Mouse (Mus musculus) C2C12 (cell line): ENCODE data around the gene Crb1. TPM values are rescaled to one million over a fixed set of nuclear protein-coding genes. Genes with fewer than 3 reads are reported as not detected.

Source experiments
- H3K27me3 ChIP-seq: one replicate; pipeline ENCODE4 v1.6.1; 2011; ENCODE audit not compliant: control insufficient read depth, insufficient read depth, insufficient read length
- H3K36me3 ChIP-seq: one replicate; pipeline ENCODE4 v1.6.1; 2011; ENCODE audit not compliant: control insufficient read depth, insufficient read depth
- H3K4me3 ChIP-seq: one replicate; pipeline ENCODE4 v1.5.1; 2011; ENCODE audit warnings: mild to moderate bottlenecking, control low read depth; ENCODE audit not compliant: poor library complexity, insufficient read depth, severe bottlenecking
- H3K79me2 ChIP-seq: one replicate; pipeline ENCODE4 v1.6.1; 2011; ENCODE audit not compliant: control insufficient read depth, insufficient read depth
- H3K79me3 ChIP-seq: one replicate; pipeline ENCODE4 v1.6.1; 2011; ENCODE audit warnings: low read depth, control low read depth
- H3ac ChIP-seq: one replicate; pipeline ENCODE3; 2011; ENCODE audit warnings: low read depth; ENCODE audit not compliant: control insufficient read depth, insufficient read length
- CEBPB ChIP-seq: IDR thresholded peaks from one replicate; pipeline ENCODE4 v1.6.1; 2011; ENCODE audit warnings: low read depth, mild to moderate bottlenecking, control low read depth, moderate library complexity
- CTCF ChIP-seq: IDR thresholded peaks from one replicate; pipeline ENCODE4 v1.5.1; 2011; ENCODE audit not compliant: control insufficient read depth, insufficient read depth, insufficient read length
- FOSL1 ChIP-seq: IDR thresholded peaks from one replicate; pipeline ENCODE4 v1.8.0; 2011; ENCODE audit warnings: mild to moderate bottlenecking, low read length; ENCODE audit not compliant: poor library complexity, insufficient read depth, severe bottlenecking
- MAX ChIP-seq: IDR thresholded peaks from one replicate; pipeline ENCODE4 v1.6.1; 2011; ENCODE audit warnings: mild to moderate bottlenecking, control low read depth
- MYOD1 ChIP-seq: IDR thresholded peaks from one replicate; pipeline ENCODE4 v1.6.1; 2011; ENCODE audit warnings: low read depth; ENCODE audit not compliant: control insufficient read depth, insufficient read length
- MYOG ChIP-seq: IDR thresholded peaks from one replicate; pipeline ENCODE4 v1.6.1; 2011; ENCODE audit not compliant: control insufficient read depth, insufficient read length; ENCODE audit errors: extremely low read depth
- USF1 ChIP-seq: IDR thresholded peaks from one replicate; pipeline ENCODE4 v1.6.1; 2011; ENCODE audit warnings: low read depth, mild to moderate bottlenecking, control low read depth, moderate library complexity
- long read RNA-seq, 2 experiments: library from polyadenylated mRNA; unstranded; transcript quantifications; one replicate each; pipeline ENCODE4 v2.0.0; 2019 to 2020
- polyA plus RNA-seq: library from polyadenylated mRNA; unstranded; fragments of >200 nt; fragmentation: generic; extraction: Trizol; gene quantifications from one replicate; pipeline ENCODE4 v1.2.1, GENCODE M21; 2012; ENCODE audit warnings: missing spikeins

Crb1 gene
- polyA plus RNA-seq, result not detected
- long read RNA-seq, experiment 1, result 0 reads
- long read RNA-seq, experiment 2, result 0 reads

DNA sequence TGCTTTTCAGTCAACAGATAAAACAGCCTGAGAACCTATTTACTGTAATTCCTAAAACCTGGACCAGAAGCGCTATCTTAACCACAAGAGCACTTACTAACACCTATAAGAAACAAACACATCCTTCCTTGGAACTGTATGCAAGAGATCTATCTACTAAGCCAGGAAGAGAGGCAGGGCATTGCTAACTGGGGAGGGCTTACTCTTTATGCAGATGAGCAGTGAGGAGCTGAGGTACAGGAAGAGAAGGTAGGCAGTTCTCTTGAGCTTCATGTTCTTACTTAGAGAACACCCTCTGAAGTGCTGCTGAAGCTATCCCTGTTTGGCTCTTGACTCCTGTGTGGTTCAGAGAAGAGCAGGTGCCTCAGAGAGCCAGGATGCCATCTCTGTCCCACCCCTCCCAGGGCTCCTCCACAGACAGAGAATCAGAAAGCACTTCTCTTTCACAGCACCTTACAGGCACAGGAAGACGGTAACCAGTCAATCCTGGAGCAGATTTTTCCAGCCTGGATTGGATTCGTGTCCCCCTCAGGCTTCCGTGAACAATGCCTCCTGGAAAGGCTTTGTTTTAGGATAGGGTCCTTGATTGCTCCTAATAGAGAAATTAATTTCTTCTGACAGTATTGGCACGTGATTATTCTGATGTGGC is at the start of gene Crb1:
Gene Crb1 (minus strand): TSS at position 463 of the 649 bp plus-strand sequence.
- Histone ChIP-seq H3K79me2 (no peaks in the 10 kb centered on the region), H3K27me3 (no peaks in the 10 kb centered on the region), H3K36me3 (no peaks in the 10 kb centered on the region), H3K79me3 (no peaks in the 10 kb centered on the region), H3K4me3 (no peak within 1 kb of the TSS), H3ac (no peak within 1 kb of the TSS)
- TF ChIP-seq USF1 (no peak), MYOG (no peak), FOSL1 (no peak), CTCF (no peak), CEBPB (no peak), MAX (no peak), MYOD1 (no peak)

DNA sequence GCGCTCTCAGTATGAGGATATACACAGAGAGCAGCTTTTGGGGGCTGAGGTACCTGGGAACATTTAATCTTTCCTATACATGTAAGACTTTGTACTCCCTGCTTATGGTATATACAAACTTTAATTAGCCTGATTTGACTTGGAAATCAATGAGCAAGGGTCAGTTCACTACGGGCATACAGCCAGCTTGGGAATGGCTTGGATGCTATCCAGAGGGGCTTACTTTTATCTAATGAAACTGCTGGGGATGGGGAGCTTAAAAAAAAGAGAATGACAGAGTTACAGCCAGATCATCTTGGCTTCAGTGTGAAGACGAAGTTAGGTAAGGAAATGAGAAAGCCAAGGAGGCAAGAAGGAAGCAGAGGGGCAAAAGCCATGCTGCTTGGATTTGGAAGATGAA is 48.1 kb upstream of the Crb1 start:
- H3K79me3 ChIP-seq, result peaks cover 48% of the 10 kb centered on the region
- no peak overlapping the region for H3K4me3 ChIP-seq
- no peak for TF ChIP-seq CTCF
- no peak for TF ChIP-seq FOSL1
- no peak for TF ChIP-seq MYOG
- no peak for TF ChIP-seq MAX
- TF ChIP-seq USF1, result no peak
- no peak for TF ChIP-seq MYOD1
- peaks cover 34% of the 10 kb centered on the region for H3K36me3 ChIP-seq
- H3ac ChIP-seq, result no peak overlapping the region
- H3K79me2 ChIP-seq, result peaks cover 63% of the 10 kb centered on the region
- no peaks in the 10 kb centered on the region for H3K27me3 ChIP-seq

DNA sequence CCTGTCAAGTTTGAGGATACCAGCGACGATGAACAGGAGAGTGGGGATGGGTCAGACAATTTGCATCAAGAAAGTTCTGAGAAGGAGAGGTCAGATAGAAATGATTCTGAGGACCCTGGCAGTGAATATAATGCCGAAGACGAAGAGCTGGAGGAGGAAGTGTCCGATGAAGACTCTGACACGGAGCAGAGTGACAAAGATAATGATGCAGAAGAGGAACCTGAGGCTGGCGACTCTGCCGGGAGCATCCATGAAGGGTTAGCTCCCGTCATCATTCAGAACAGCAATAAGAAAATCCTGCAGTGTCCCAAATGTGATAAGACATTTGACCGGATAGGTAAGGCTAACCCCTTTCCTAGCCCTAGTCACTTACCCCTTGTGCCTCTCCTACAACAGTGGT is 47.0 kb upstream of the Crb1 start:
- Histone ChIP-seq H3ac (no peak overlapping the region), H3K79me2 (peaks cover 63% of the 10 kb centered on the region), H3K27me3 (no peaks in the 10 kb centered on the region), H3K36me3 (peaks cover 24% of the 10 kb centered on the region), H3K4me3 (peak overlapping the region; percentile 89), H3K79me3 (peaks cover 48% of the 10 kb centered on the region)
- TF ChIP-seq USF1, result no peak

DNA sequence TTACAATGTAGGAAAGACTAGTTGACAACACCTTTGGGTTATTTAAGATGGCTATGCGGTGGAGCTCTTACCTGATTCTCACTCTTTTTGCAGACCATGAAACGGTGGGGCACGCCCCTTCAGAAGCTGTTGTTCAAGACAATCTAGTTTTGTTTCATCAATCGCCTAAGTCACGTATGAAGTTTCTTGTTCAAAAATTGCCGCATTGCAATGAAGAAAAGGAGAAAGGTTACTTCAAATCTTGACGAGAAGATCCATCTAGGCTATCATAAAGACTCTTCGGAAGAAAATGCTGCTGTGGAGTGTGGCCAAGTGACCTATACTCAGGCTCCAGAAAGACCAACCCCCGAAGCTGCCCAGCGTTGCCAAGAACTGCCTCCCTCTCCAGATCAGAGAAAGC is 46.0 kb upstream of the Crb1 start:
- Histone ChIP-seq H3K36me3 (peaks cover 16% of the 10 kb centered on the region), H3K27me3 (no peaks in the 10 kb centered on the region)
- TF ChIP-seq MYOG (no peak), USF1 (no peak), MYOD1 (no peak), CEBPB (no peak), CTCF (no peak), MAX (no peak), FOSL1 (no peak)

GRCm38 (mm10) chr1:139421875-139422791 is 45.2 kb upstream of the Crb1 start, which contains the start of gene Zbtb41:
TSS of gene Zbtb41 (plus strand) at chr1:139422288.
- TF ChIP-seq USF1 (no peak), MYOD1 (no peak), CTCF (peak; percentile 48), MYOG (no peak), MAX (peak; percentile 52)

More for the DNA sequence above, 46.0 kb upstream of the Crb1 start:
- Histone ChIP-seq H3K79me2 (peaks cover 57% of the 10 kb centered on the region), H3K4me3 (peak overlapping the region; percentile 89), H3K79me3 (peaks cover 44% of the 10 kb centered on the region), H3ac (peak overlapping the region; percentile 95)

GRCm38 (mm10) chr1:139421521-139421874 is 44.6 kb upstream of the Crb1 start:
- peak overlapping the region; percentile 89 for H3K4me3 ChIP-seq
- peak overlapping the region; percentile 64 for H3ac ChIP-seq
- H3K79me2 ChIP-seq, result peaks cover 43% of the 10 kb centered on the region
- peaks cover 11% of the 10 kb centered on the region for H3K36me3 ChIP-seq
- no peak for TF ChIP-seq MYOG
- no peak for TF ChIP-seq MYOD1
- TF ChIP-seq CTCF, result no peak
- H3K27me3 ChIP-seq, result no peaks in the 10 kb centered on the region
- H3K79me3 ChIP-seq, result peaks cover 34% of the 10 kb centered on the region

More at GRCm38 (mm10) chr1:139421875-139422791, 45.2 kb upstream of the Crb1 start, which contains the start of gene Zbtb41:
- H3K4me3 ChIP-seq, result peak within 1 kb of the TSS; percentile 89
- peaks cover 50% of the 10 kb centered on the region for H3K79me2 ChIP-seq
- H3K79me3 ChIP-seq, result peaks cover 39% of the 10 kb centered on the region
- no peaks in the 10 kb centered on the region for H3K27me3 ChIP-seq
- H3K36me3 ChIP-seq, result peaks cover 13% of the 10 kb centered on the region
- H3ac ChIP-seq, result peak within 1 kb of the TSS; percentile 95
